Mouse (Mus musculus) limb, embryonic 14.5 days (tissue): ENCODE measurements around the gene Elfn2. TPM values are rescaled to one million over a fixed set of nuclear protein-coding genes. Genes with fewer than 3 reads are reported as not detected.

Experiments
- ATAC-seq: fragments of 200-750 bp; cut with Nextera tagmentation; 2 replicates; pipeline ENCODE4 v1.8.0; 2017; ENCODE audit warnings: low read depth, moderate number of reproducible peaks, moderate TSS enrichment; ENCODE audit not compliant: low FRiP score
- DNase-seq: peaks from one replicate; pipeline ENCODE4 v3.0.0-alpha.2; 2015; ENCODE audit warnings: low spot score
- H3K27ac ChIP-seq: fragments of 300-500 bp; sonication (generic); replicated peaks from 2 replicates; pipeline ENCODE4 v1.5.1; 2014; ENCODE audit warnings: low read depth, mild to moderate bottlenecking, low read length, moderate library complexity, mixed read lengths
- H3K27me3 ChIP-seq: fragments of 300-500 bp; sonication (generic); 2 replicates; pipeline ENCODE4 v1.6.1; 2014; ENCODE audit warnings: low read length, mixed read lengths; ENCODE audit not compliant: control insufficient read depth, insufficient read depth
- H3K36me3 ChIP-seq: fragments of 300-500 bp; sonication (generic); 2 replicates; pipeline ENCODE4 v1.6.1; 2014; ENCODE audit warnings: mild to moderate bottlenecking, low read length, moderate library complexity, mixed read lengths; ENCODE audit not compliant: control insufficient read depth, insufficient read depth
- H3K4me1 ChIP-seq: fragments of 300-500 bp; sonication (generic); 2 replicates; pipeline ENCODE4 v1.6.1; 2014; ENCODE audit warnings: antibody characterized with exemption, low read length, mixed read lengths; ENCODE audit not compliant: control insufficient read depth, insufficient read depth
- H3K4me2 ChIP-seq: fragments of 300-500 bp; sonication (generic); replicated peaks from 2 replicates; pipeline ENCODE4 v1.6.1; 2014; ENCODE audit warnings: low read depth, mild to moderate bottlenecking, low read length, moderate library complexity; ENCODE audit not compliant: severe bottlenecking
- H3K4me3 ChIP-seq: fragments of 300-500 bp; sonication (generic); replicated peaks from 2 replicates; pipeline ENCODE4 v1.5.1; 2014; ENCODE audit warnings: low read length
- H3K9ac ChIP-seq: fragments of 300-500 bp; sonication (generic); 2 replicates; pipeline ENCODE4 v1.6.1; 2014; ENCODE audit warnings: mild to moderate bottlenecking, low read depth, low read length, moderate library complexity; ENCODE audit not compliant: severe bottlenecking
- H3K9me3 ChIP-seq: fragments of 300-500 bp; sonication (generic); 2 replicates; pipeline ENCODE4 v1.6.1; 2016; ENCODE audit warnings: low read length; ENCODE audit not compliant: control insufficient read depth
- POLR2A ChIP-seq: fragments of 200-500 bp; IDR thresholded peaks from 2 replicates; pipeline ENCODE4 v1.8.0; 2012; ENCODE audit warnings: inconsistent platforms, mild to moderate bottlenecking, moderate library complexity, borderline replicate concordance; ENCODE audit not compliant: insufficient read depth, insufficient read length; ENCODE audit errors: extremely low read depth
- WGBS: fragments of 180-500 bp; shearing (Covaris S2); extraction: QIAGEN DNeasy Blood & Tissue Kit; methylation state at CpG from one replicate; pipeline ENCODE4 v1.1.7; 2014; 5-methylcytosine and 5-hydroxymethylcytosine counted together
- polyA plus RNA-seq, 2 experiments: library from polyadenylated mRNA; depleted of rRNA in 1 of 2; stranded (reverse) in 1 of 2; unstranded in 1 of 2; fragments of >200 nt; fragmentation: Nextera tagmentation in 1 of 2; extraction: Ambion mirVana in 1 of 2; gene quantifications; 2 replicates each; pipeline versions ENCODE4 v1.2.1 to v1.2.3; 2012 to 2014

Gene Elfn2
- polyA plus RNA-seq, 2 experiments, result 0.04 to 0.24 TPM

- H3K4me3 ChIP-seq, result no peak overlapping the region
- H3K27ac ChIP-seq, result no peak overlapping the region
- no peaks in the 10 kb centered on the region for H3K36me3 ChIP-seq
- H3K9me3 ChIP-seq, result no peaks in the 10 kb centered on the region
- 20% methylated on average over 8 of the region's 8 CpGs for WGBS
- no peak for ATAC-seq
- peaks cover 9% of the 10 kb centered on the region for H3K4me1 ChIP-seq
- 0 out of 2 replicates have a peak overlapping the region, but pooled peaks have one; percentile 12 for H3K9ac ChIP-seq
- no peaks in the 10 kb centered on the region for H3K27me3 ChIP-seq
- no peak for TF ChIP-seq POLR2A
- H3K4me2 ChIP-seq, result no peak overlapping the region
- no peak for DNase-seq
Observed at GRCm38 (mm10) chr15:78683474-78683873, 35.1 kb downstream of the Elfn2 start.

- peaks cover 9% of the 10 kb centered on the region for H3K4me1 ChIP-seq
- ATAC-seq (no peak), DNase-seq (no peak)
- H3K27ac ChIP-seq, result no peak overlapping the region
- 67% methylated on average over 8 of the region's 8 CpGs for whole genome bisulfite sequencing
- no peak overlapping the region for H3K9ac ChIP-seq
- H3K9me3 ChIP-seq, result no peaks in the 10 kb centered on the region
- TF ChIP-seq POLR2A, result no peak
- H3K4me3 ChIP-seq, result no peak overlapping the region
- H3K4me2 ChIP-seq, result no peak overlapping the region
- no peaks in the 10 kb centered on the region for H3K27me3 ChIP-seq
- no peaks in the 10 kb centered on the region for H3K36me3 ChIP-seq
Observed at GRCm38 (mm10) chr15:78681781-78682180, 36.8 kb downstream of the Elfn2 start.

GRCm38 (mm10) chr15:78681301-78681700 lies 37.3 kb downstream of the Elfn2 start:
- H3K4me1 ChIP-seq, result peaks cover 9% of the 10 kb centered on the region
- H3K9me3 ChIP-seq, result no peaks in the 10 kb centered on the region
- H3K4me3 ChIP-seq, result no peak overlapping the region
- no peak overlapping the region for H3K9ac ChIP-seq
- H3K27me3 ChIP-seq, result no peaks in the 10 kb centered on the region
- H3K27ac ChIP-seq, result no peak overlapping the region
- no peak for TF ChIP-seq POLR2A
- ATAC-seq (no peak), DNase-seq (no peak)
- WGBS, result 80% methylated on average over 8 of the region's 8 CpGs
- H3K36me3 ChIP-seq, result no peaks in the 10 kb centered on the region
- H3K4me2 ChIP-seq, result no peak overlapping the region

DNA sequence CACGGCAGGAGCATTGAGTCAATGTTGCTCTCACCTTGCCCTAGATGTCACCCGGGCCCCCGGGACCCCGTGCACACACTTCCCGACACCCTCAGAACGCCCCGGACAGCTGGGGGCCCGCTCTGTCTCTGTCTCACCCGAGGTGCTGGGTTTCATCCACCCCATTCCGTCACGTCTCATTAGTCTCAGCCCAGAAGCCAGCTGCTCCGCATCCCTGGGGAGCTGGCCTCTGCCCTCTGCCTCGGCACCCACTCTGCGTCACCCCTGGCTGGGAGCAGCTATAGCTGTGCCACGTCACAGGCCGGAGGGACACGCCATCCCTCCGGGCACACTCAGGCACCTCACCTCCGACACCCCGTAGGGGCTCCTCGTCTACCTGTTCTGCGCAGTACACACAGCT lies 38.3 kb downstream of the Elfn2 start:
- Histone ChIP-seq H3K4me3 (no peak overlapping the region), H3K36me3 (no peaks in the 10 kb centered on the region), H3K27me3 (no peaks in the 10 kb centered on the region), H3K27ac (no peak overlapping the region), H3K9ac (no peak overlapping the region), H3K4me2 (no peak overlapping the region), H3K9me3 (no peaks in the 10 kb centered on the region), H3K4me1 (peaks cover 9% of the 10 kb centered on the region)
- TF ChIP-seq POLR2A, result no peak
- 76% methylated on average over 22 of the region's 22 CpGs for WGBS
- DNase-seq (no peak), ATAC-seq (no peak)

DNA sequence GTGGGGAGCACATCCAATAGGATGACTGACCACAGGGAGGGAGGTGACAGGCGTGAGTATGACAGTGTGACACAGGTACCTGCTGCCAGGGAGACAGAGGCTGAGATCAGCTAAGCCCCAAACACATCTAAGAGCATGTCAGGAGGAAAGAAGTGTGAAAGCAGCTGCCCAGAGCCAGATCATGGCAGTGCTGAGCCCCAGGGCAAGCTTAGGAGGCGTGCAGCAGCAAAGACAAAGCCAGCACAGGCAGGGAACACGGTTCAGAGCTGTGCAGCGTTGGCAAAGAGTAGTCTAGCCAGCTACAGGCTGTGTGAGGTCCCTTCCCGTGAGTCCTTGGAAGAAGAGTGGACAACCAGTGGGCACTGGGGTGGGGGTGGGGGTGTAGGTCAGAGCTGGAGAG lies 40.9 kb downstream of the Elfn2 start:
- H3K27me3 ChIP-seq, result peaks cover 20% of the 10 kb centered on the region
- no peak overlapping the region for H3K4me3 ChIP-seq
- H3K4me2 ChIP-seq, result no peak overlapping the region

GRCm38 (mm10) chr15:78677015-78677414 lies 41.6 kb downstream of the Elfn2 start:
- no peak overlapping the region for H3K27ac ChIP-seq
- no peak overlapping the region for H3K9ac ChIP-seq
- no peaks in the 10 kb centered on the region for H3K4me1 ChIP-seq
- H3K36me3 ChIP-seq, result no peaks in the 10 kb centered on the region
- TF ChIP-seq POLR2A, result no peak
- no peaks in the 10 kb centered on the region for H3K9me3 ChIP-seq
- WGBS, result 71% methylated on average over 6 of the region's 9 CpGs
- ATAC-seq, result no peak
- H3K27me3 ChIP-seq, result peaks cover 27% of the 10 kb centered on the region
- H3K4me2 ChIP-seq, result no peak overlapping the region
- no peak for DNase-seq
- no peak overlapping the region for H3K4me3 ChIP-seq

More for the DNA sequence above, 40.9 kb downstream of the Elfn2 start:
- no peak for TF ChIP-seq POLR2A
- no peaks in the 10 kb centered on the region for H3K36me3 ChIP-seq
- no peak overlapping the region for H3K27ac ChIP-seq
- H3K9ac ChIP-seq, result no peak overlapping the region
- no peaks in the 10 kb centered on the region for H3K4me1 ChIP-seq
- ATAC-seq, result no peak
- WGBS, result 57% methylated on average over 5 of the region's 5 CpGs
- DNase-seq, result no peak
- H3K9me3 ChIP-seq, result no peaks in the 10 kb centered on the region
